Mouse (Mus musculus): ENCODE measurements at regions not wholly inside any gene's neighbourhood (a gene's known extent, or its start where the extent isn't known, plus 50 kb on each side); places are given as distances from the start of the nearest gene placed in this dataset.
A peak's percentile ranks its signal among the peaks of the same experiment; 100 is the strongest.

DNA sequence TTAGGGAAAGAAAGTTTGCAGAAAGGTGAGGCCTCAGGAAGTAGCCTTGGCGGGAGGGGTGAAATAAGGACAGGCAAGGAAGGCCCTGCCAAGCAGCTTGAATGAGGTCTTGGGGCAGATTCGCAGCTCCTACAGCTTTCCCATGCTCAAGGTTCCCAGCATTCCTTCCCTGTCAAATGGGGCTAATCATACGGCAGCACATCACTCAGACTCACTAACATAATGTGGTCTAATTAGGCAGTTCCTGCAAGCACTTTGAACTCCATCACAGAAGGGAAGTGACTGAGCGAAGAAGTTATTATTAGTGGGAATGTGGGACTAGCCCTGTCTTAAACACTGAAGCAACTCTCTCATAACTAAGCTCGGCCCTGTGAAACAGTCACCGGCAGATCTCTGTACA is 87.1 kb upstream of the Gm10260 start:
- no peak for DNase-seq

DNA sequence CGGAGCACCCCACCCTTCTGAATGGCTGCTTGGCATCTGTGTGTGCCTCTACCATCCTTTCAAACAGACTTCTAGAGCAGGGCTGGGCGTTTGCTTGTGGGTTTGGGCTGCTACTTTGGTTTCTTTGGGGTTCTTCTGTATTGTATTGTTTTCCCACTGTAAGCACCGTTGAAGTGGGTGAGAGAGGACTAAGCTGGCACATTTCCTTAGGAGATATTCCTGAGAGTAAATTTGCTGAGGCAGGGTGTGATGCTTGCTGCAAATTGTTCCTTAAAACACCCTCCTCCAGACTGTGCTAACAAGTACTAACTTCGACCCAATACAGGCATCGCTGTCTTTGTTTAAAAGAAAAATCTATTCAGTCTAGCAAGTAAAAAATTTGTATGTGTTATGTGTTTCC is 84.7 kb upstream of the Gm10260 start:
- no peak for DNase-seq

DNA sequence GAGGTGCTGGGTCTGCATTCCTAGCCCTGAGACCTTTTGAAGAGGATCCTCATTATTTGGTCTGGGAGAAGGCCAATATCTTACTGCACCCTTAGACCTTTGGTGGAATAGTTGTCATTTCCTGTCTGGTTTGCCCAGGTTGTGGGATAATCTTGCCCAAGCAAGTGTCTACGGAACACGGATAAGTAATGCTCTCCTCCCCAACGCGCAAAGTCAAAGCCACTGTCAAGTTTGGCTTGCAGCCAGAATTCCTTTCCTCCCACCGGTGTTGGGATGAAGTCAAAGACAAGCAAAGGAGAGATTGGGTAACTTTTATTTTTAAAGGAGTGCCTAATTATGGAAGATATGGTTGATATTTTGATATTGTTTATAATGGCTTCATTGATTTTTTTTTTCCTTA is 82.4 kb upstream of the Gm10260 start:
- no peak for DNase-seq

DNA sequence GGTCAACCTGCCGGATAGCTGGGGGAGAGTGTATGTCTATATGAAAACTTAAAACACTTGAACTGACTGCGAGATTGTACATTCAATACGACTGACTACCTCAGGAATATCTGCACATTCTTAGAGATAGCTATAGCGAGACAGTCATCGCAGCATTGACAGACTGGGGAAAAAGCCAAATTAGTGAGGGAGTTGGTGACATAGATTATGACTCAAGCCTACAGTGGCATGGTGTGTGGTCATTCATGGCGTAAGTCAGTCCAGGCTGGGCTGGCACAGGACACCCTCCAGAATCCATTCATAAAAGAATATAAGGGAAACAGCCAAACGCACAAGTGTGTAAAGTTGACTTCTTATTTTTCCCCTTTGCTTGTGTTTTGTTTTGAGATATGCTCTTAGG is 81.1 kb upstream of the Gm10260 start:
- no peak for DNase-seq

DNA sequence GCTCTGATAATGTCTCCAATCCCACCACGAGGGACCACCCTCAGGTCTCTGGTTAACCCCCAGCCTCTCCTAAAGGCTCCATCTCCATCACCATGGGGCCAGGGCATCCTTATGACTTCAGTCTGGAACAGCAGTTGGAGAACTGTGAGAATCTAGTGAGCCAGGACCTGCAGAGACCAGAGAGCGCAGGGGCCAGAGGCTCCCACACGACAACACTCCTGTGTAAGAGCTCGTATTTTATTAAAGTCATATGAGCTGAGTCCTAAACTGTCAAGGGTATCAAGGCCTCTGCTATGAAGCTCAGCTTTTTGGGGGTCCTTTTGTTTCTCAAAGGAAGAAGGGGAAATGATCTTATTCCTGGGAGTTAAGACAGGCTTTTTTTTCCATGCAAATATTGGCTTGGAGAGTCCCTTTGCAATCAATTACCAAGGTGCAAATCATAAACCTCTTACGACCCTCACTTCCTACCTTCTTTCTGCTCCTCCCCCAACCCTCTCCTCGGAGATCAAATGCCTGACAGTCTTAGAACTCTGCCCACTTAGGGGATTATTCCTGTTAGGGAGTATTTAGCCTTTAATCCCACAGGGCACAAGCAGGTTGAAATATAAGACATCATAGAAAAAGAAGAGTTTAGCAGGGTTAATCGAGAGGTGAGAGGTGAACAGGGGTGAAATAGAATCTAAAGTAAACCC is 79.3 kb upstream of the Gm10260 start:
- DNase-seq = no peak

DNA sequence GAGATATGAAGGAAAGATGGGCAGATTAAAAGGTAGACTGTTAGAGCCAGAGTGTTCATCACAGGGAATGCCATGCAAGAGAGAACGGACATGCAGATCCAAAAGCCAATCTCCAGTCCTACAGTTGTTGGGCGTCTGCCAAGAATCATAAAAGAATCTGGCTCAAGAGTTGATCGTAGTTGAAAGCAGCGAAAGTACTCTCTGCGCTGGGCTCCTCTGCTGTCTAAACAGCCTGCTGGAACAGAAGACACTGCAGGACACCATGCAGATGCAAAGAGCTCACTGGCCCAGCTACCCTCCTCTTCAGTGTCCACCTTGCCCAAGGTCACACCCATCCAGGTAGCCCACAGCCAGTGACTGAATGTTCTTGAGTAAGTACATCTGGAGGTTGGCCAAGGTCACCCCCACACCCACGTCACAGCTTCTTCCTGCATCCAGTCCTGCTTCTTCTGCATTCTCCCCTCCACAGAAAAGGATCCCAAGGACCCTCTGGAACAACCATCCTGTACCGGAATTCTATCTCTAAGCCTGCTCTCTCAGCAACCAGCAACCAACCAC is 77.1 kb upstream of the Gm10260 start:
- DNase-seq = no peak

DNA sequence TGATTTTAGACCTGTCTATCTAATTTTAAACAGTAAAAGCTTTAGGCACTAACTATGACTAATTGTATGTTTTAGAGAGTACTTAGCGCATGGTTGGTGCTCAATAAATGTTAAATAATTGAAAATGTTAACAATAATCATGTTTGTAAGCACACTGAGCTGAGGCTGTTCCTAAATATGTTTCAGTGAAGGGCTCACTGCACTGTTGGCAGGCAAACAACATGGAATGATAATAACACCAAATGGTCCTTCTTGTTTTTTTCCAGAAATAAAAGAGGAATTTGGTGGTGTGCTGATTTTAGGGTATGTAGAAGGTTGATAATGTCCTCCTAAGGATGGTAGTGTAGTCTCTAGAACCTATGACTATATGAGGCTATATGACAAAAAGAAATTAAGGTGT is 72.0 kb upstream of the Gm10260 start:
- no peak for DNase-seq

DNA sequence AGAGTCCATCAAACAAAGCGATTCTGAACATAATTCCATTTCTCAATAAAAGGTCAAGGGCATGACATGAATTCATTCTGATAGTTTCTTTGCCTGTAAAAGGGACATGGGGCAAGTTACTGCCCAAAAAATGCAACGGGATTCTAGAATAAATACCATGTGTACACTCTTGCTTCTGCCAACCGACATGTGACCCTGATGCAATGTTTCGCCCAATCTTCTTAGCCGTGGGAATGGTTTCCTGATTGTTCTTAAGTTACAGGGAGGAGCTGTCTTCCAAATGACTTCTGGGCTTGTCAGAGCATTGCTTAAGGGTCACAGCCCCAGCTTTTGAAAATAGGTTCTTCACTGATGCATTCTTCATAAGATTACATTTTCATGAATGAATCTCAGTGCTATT is 71.4 kb upstream of the Gm10260 start:
- DNase-seq = no peak

DNA sequence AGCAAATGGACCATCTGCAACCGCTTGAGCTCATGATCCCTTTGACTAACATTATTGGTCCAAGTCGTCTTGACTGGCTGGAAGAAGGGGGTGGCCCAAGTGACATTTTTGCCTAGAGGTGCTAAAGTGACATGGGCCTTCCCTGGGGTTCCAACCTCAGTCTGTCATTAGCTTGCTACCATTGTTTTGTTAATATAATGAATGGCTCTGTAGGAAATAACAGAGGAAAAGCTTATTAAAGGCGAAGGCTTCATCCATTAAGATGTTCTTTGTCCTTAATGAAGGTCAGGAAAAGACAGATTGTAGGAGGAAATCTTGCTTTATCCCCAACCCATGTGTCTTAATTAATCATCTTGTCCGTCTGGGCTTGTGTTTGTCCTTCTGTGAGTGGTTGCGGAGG is 69.1 kb upstream of the Gm10260 start:
- no peak for DNase-seq

DNA sequence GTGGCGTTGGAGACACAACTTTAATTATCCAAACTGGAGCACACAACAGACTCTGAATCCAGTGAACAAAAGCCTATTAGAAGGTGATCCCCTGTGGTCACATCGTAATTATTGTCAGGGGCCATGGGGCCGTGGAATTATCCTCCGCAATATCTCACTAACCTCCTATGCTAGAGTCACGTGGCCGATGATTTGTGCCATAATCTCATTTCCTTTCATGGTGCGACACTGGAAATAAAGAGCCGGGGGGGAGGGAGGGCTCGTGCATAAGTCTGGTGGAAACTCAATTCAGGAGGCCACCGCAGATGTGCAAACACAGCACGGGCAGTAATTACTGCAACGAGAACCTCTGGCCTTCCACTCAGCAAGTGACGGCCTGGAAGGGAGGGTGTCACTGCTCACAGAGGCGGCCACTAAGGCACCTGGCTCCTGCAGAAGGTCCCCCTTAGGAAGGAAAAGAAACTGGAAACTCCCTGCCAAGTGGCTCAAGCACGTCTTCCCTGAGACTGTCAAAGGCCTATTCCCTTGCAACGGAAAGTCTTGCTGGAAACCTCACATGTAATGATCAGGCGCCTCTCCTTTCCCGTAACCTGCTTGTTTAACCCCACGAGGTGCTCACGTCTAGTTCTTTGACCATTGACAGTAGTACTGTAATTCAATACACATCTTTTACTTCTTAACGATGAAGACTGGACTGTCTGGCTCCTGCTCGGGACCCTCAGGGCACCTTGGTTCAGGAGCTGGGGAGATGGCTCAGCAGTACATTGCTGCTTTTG is 65.6 kb upstream of the Gm10260 start:
- DNase-seq = no peak

DNA sequence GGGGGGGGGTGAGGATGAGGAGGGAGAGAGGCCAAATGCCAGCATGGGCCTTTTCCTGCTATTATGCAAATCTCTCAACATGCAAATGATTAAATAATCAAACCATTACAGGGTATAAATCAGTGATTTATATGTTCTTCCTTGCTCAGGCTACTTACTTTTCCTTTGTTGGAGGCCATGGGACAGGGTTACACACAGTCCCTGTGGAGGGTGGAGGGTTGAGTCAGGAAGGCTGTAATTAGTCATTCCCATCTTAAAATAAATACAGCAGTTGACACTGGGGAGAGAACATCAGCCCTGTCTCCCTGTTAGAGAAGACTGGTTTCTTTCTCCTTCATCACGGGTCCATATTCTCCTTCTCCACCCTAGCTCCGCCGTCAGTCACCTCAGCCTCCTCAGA is 64.9 kb upstream of the Gm10260 start:
- DNase-seq = no peak

DNA sequence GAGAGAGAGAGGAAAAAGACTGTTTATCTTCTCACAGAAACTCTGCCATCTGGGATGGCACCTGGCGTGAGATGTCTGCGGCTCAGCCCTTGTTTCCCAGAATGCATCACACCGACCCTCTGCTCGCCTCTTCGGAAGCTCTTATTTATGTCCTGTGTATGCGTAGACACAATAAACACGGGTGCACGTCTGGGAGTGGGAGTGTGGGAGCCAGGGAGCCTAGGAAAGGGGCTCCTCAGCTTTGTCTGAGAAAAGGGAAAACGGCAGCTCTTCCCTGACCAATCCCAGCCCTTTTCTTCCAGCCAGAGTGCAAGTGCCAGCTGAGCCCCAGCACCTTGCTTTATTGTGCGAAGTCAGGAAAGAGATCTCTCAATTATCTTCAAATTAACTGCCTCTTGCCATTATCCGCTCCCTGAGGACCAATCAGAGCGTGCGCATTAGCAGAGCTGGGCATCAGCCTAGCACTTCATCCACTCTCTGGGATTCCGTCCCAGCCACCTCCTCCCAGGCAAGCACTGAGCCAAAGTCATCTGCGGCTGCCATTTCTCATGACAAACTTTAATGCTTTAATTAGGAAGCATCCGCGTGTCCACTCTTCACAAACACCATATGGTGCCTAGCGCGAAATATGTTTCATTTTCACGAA is 63.8 kb upstream of the Gm10260 start:
- DNase-seq = peak; percentile 16

DNA sequence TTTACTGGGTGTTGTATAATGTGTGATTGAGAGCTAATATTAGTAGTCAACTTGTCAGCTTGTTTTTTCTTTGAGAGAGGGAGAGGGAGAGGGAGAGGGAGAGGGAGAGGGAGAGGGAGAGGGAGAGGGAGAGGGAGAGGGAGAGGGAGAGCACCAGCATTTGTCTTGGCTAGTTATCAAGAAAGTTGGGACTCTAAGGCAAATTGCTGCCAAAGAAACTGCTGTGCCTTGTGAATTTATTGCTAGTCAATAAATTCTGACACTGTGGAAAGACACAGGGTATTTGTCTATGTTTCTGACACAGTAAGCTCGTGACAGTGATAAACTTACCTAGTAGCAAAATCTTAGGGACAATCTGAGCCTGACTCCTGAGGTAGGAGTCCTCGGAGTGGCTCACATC is 61.2 kb upstream of the Gm10260 start:
- no peak for DNase-seq

DNA sequence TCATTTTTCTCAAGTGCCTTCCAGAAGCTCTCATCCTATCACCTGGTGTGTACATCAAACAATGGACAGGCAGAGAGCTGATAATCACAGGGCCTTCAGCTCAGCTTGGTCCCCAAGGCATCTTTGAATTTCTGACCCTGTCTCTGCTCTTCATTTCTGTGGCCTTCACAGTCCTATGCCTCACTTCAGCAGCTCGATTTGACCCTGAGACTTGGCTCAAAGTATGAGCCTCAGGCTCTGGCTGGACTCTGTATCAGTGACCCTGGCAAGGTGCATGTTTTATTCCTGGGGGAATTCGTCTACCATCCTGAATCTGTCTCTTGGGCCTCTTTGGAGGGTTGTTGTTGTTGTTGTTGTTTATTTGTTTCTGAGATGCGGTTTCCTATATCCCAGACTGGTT is 60.6 kb upstream of the Gm10260 start:
- no peak for DNase-seq

DNA sequence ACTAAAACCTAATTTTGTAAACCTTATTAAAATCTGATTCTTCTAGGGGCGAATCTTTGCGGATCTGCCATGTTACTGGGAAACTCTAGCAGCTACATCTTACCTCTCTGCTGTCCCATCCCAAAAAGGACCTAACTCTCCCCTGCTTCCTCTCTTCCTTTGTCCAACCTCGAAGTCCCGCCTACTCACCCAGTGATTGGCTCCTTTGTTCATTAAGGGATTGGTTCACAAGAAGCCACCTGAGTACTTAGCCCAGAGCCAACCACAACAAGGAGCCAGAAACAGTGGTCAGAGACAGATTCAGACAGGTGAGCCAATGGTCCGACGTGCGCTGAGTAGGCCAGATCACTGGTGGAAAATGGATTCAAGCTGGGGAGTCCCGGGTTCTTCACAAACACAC is 60.0 kb upstream of the Gm10260 start:
- DNase-seq = no peak

DNA sequence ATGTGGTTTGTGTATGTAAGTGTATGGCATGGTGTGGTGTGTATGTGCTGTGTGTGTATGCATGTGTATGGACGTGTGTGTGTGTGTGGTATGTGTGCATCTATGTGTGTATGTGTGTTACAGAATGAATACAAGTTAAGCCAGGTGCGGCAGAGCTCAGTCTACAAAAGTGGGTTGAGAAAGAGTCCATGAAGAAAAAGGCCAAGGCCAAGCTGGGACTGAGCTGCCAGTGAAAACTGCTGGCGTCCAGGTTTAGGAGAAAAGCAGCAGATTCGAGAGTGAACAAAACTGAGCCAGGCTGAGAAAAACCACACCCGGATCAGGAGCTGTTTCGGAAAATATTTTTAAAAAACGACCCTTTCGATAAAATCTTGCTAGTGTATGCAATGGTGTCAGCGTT is 58.6 kb upstream of the Gm10260 start:
- DNase-seq = no peak

DNA sequence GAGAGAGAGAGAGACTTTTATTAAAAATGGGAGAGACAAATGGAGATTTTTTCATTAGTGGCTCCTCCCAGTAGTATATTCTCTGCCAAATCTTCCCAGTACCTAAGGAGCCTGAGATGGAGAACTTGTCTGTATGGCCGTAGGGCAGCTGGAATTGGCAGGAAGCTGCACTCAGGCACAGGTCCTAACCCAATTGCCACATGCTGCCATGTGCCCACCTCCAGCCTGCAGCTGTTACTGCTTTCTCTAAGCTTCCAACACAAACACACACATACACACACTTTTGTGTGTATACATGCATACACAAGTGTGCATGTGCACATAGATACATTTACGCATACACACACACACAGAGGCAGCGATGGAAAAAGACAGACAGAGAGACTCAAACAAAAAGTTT is 56.5 kb upstream of the Gm10260 start:
- no peak for DNase-seq

Measured in cerebellum, adult 8-10 months (tissue).